Mouse (Mus musculus): Measurements from ENCODE around the gene Socs2. TPM values are rescaled to one million over a fixed set of nuclear protein-coding genes. Genes with fewer than 3 reads are reported as not detected.

The Socs2 gene
- total and polyA plus RNA-seq, 3 experiments, result 16.5 to 24.9 TPM; not detected in 1

DNA sequence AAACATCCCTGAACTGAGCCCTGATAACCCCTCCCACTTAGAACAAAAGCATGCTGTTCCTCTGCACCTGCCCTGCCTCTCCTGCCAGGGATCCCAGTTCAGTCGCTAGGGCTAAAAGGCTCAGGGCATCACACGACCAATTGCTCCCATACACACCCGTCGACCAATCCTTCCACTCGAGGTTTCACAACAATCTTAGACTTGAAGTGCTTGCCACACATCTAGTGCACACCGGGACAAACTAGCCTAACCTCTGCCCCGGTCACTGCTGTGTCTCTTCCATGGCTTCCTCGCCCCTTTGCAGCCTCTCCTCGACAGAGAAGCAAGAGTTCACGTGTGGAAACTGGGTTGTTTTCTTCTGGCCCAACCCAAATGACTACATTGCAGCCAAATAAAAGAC lies 3.3 kb upstream of the Socs2 start:
- TF ChIP-seq NELFE (IDR thresholded peaks at IDR 0.05; ENCODE audit: low read depth, low read length) (no peak), ZKSCAN1 (IDR thresholded peaks at IDR 0.05; ENCODE audit: low read depth, low read length) (no peak), HCFC1 (IDR thresholded peaks at IDR 0.05; ENCODE audit: low read depth, low read length) (no peak), GATA1 (IDR thresholded peaks at IDR 0.05; ENCODE audit: low read depth, low read length) (no peak), ZMIZ1 (IDR thresholded peaks at IDR 0.05; ENCODE audit: low read depth, low read length) (no peak), ETS1 (IDR thresholded peaks at IDR 0.05; ENCODE audit: low read depth, low read length) (no peak), CHD1 (IDR thresholded peaks at IDR 0.05; ENCODE audit: low read depth, low read length) (no peak), POLR2A (IDR thresholded peaks at IDR 0.05; ENCODE audit: control insufficient read depth in 1 of 2, insufficient read depth in 1 of 2, low read depth in 1 of 2, low read length in 2 of 2, poor library complexity in 1 of 2) (no peak), MYB (IDR thresholded peaks at IDR 0.05; ENCODE audit: low read depth, low read length) (no peak), JUND (IDR thresholded peaks at IDR 0.05; ENCODE audit: low read depth, low read length) (no peak), USF2 (IDR thresholded peaks at IDR 0.05; ENCODE audit: borderline replicate concordance in 1 of 2, insufficient read depth in 1 of 2, low read depth in 1 of 2, low read length in 2 of 2) (no peak), TCF12 (IDR thresholded peaks at IDR 0.05; ENCODE audit: low read depth, low read length) (no peak), CHD2 (IDR thresholded peaks at IDR 0.05; ENCODE audit: low read length) (no peak)
- DNase-seq (ENCODE audit: low read depth, low spot score), result no peak
- H3K4me3 ChIP-seq (ENCODE audit: control insufficient read depth in 1 of 2, insufficient read depth in 1 of 2, low read depth in 2 of 2, low read length in 2 of 2), result no peak overlapping the region
- H3K79me2 ChIP-seq (ENCODE audit: control insufficient read depth, insufficient read depth, low read length, poor library complexity), result peaks cover 7% of the 10 kb centered on the region
- H3K9me3 ChIP-seq (replicated peaks; ENCODE audit: insufficient read depth, low read length), result no peaks in the 10 kb centered on the region
- H3K9ac ChIP-seq (ENCODE audit: control insufficient read depth, low read depth, low read length, poor library complexity, severe bottlenecking), result no peak overlapping the region
- no peak overlapping the region for H3K27ac ChIP-seq (ENCODE audit: control insufficient read depth, low read depth, low read length)
- H3K27me3 ChIP-seq (ENCODE audit: control insufficient read depth in 1 of 2, insufficient read depth in 2 of 2, low read length in 2 of 2), result peaks cover 3% of the 10 kb centered on the region in 2 experiments; a peak in 2 of 4 replicates
- no peaks in the 10 kb centered on the region for H3K36me3 ChIP-seq (ENCODE audit: control insufficient read depth in 1 of 2, insufficient read depth in 2 of 2, low read length in 2 of 2)
- no peaks in the 10 kb centered on the region for H3K4me1 ChIP-seq (ENCODE audit: control insufficient read depth in 1 of 2, insufficient read depth in 2 of 2, low read length in 2 of 2)

DNA sequence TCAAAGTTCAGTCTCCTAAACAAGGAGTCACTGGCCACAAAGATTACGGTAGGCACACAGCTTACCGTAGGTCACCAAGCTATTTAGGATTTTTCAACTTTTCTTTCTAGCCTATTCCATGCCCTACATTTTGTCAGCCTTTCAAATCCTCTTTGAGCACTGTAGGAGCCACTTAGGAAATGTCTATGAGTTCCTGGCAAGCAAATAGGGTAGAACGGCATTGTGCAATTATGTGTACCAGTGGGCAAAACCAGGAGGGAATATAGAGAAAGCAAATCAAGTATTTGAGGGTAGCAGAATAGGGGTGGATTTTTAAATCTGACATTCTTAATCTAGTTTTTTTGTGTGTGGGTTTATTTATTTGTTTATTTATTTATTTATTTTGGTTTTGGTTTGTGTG lies 2.7 kb upstream of the Socs2 start:
- no peak for DNase-seq (ENCODE audit: low read depth, low spot score)
- Histone ChIP-seq H3K36me3 (ENCODE audit: control insufficient read depth in 1 of 2, insufficient read depth in 2 of 2, low read length in 2 of 2) (no peaks in the 10 kb centered on the region), H3K9ac (ENCODE audit: control insufficient read depth, low read depth, low read length, poor library complexity, severe bottlenecking) (no peak overlapping the region), H3K9me3 (replicated peaks; ENCODE audit: insufficient read depth, low read length) (no peaks in the 10 kb centered on the region), H3K4me1 (ENCODE audit: control insufficient read depth in 1 of 2, insufficient read depth in 2 of 2, low read length in 2 of 2) (no peaks in the 10 kb centered on the region), H3K27ac (ENCODE audit: control insufficient read depth, low read depth, low read length) (no peak overlapping the region), H3K79me2 (ENCODE audit: control insufficient read depth, insufficient read depth, low read length, poor library complexity) (peaks cover 12% of the 10 kb centered on the region), H3K4me3 (ENCODE audit: control insufficient read depth in 1 of 2, insufficient read depth in 1 of 2, low read depth in 2 of 2, low read length in 2 of 2) (no peak overlapping the region), H3K27me3 (ENCODE audit: control insufficient read depth in 1 of 2, insufficient read depth in 2 of 2, low read length in 2 of 2) (peaks cover 3% of the 10 kb centered on the region in 2 experiments; a peak in 2 of 4 replicates)
- TF ChIP-seq NELFE (IDR thresholded peaks at IDR 0.05; ENCODE audit: low read depth, low read length) (no peak), ETS1 (IDR thresholded peaks at IDR 0.05; ENCODE audit: low read depth, low read length) (no peak)

DNA sequence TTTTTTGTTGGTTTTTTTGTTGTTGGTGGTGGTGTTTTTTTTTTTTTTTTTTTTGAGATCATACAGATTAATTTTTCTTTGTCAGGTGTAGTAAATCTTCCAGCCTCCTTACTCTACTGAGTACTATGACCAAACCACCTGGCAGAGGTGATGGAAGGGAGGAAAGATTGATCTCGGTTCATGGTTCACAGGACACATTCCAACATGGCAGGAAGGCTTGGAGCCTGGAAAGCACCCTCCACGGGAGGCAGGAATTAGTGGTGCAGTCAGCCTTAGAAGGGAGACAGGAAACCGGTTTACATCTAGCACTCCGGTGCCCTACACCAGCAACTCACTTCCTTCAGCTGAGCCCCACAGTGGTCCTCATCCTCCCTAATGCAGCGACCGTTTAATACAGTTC lies 1.7 kb upstream of the Socs2 start:
- H3K4me1 ChIP-seq (ENCODE audit: control insufficient read depth in 1 of 2, insufficient read depth in 2 of 2, low read length in 2 of 2), result no peaks in the 10 kb centered on the region
- no peak overlapping the region for H3K4me3 ChIP-seq (ENCODE audit: control insufficient read depth in 1 of 2, insufficient read depth in 1 of 2, low read depth in 2 of 2, low read length in 2 of 2)
- H3K36me3 ChIP-seq (ENCODE audit: control insufficient read depth in 1 of 2, insufficient read depth in 2 of 2, low read length in 2 of 2), result no peaks in the 10 kb centered on the region
- DNase-seq (ENCODE audit: low read depth, low spot score), result no peak
- H3K27me3 ChIP-seq (ENCODE audit: control insufficient read depth in 1 of 2, insufficient read depth in 2 of 2, low read length in 2 of 2), result peaks cover 0 to 3% of the 10 kb centered on the region in 2 experiments; a peak in 1 of 4 replicates
- peaks cover 19% of the 10 kb centered on the region for H3K79me2 ChIP-seq (ENCODE audit: control insufficient read depth, insufficient read depth, low read length, poor library complexity)
- H3K27ac ChIP-seq (ENCODE audit: control insufficient read depth, low read depth, low read length), result no peak overlapping the region
- no peak for TF ChIP-seq ELF1 (IDR thresholded peaks at IDR 0.05; ENCODE audit: low read depth, low read length)
- peak; percentile 55 for TF ChIP-seq ZNF384 (IDR thresholded peaks at IDR 0.05; ENCODE audit: low read depth, low read length)
- H3K9me3 ChIP-seq (replicated peaks; ENCODE audit: insufficient read depth, low read length), result no peaks in the 10 kb centered on the region
- no peak overlapping the region for H3K9ac ChIP-seq (ENCODE audit: control insufficient read depth, low read depth, low read length, poor library complexity, severe bottlenecking)

Measured in MEL (cell line).